ENCODE assay signal across 13 mouse cellular contexts in the genomic region with DNA sequence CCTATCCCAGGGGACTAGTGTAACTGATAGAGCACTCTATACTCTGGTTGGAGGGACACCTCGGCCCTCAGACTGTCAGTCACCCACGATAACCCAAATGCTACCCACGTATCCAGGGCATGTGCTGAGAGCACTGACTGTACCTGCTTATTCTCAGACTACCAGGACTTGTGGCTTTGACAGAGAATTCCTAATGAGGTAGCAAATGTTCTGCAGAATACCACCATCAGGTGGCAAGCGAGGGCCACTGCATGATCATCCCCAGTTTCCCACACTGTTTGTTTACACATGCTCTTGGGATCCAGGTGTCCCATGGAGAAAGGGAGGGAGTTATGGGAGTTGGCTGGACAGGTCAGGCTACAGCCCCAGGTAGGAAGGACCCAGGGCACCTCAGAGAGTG.
A peak's percentile ranks its signal among the peaks of the same experiment; 100 is the strongest.
DNase-seq lines count a peak whose midpoint lies in the region; ATAC-seq and TF ChIP-seq lines count a peak whose summit lies in the region.
"Had no signal": no experiment of that assay in that cellular context is flagged by ENCODE, and none has a peak within 500 bp of the region (broad histone marks: within the 10 kb centered on the region; RNA-seq: fewer than 3 reads in every experiment).

No protein-coding gene starts in this region.

- TF ChIP-seq CTCF in lung, adult 2 months (IDR thresholded peaks at IDR 0.05; ENCODE audit: insufficient read depth, low read length) = 0 out of 2 replicates have a peak, but pooled peaks have one; percentile 9

- no peak for TF ChIP-seq POLR2A in lung, adult 2 months (IDR thresholded peaks at IDR 0.05; ENCODE audit: borderline replicate concordance, extremely low read depth, low read depth, low read length)

- H3K9ac ChIP-seq in hindbrain, embryonic 16.5 days (ENCODE audit: low read depth, low read length) = no peak overlapping the region
- H3K9ac ChIP-seq: embryonic facial prominence, embryonic 12.5 days; limb, embryonic 15.5 days; midbrain, embryonic 12.5 days had no signal

- 65% methylated on average over 4 of the region's 4 CpGs for WGBS in hindbrain, embryonic 16.5 days
- 74% methylated on average over 4 of the region's 4 CpGs for WGBS in hindbrain, embryonic 10.5 days
- WGBS in lung, adult 2 months = 68% methylated on average over 4 of the region's 4 CpGs

- no peak overlapping the region for H3K4me3 ChIP-seq in hindbrain, embryonic 16.5 days (ENCODE audit: low read length)
- no peak overlapping the region for H3K4me3 ChIP-seq in hindbrain, embryonic 10.5 days
- H3K4me3 ChIP-seq in lung, adult 2 months (replicated peaks; ENCODE audit: extremely low read depth, low read depth, low read length) = no peak overlapping the region
- H3K4me3 ChIP-seq: embryonic facial prominence, embryonic 12.5 days; limb, embryonic 15.5 days; midbrain, embryonic 12.5 days had no signal

- ATAC-seq in hindbrain, embryonic 16.5 days = 0 out of 2 replicates have a peak, but pooled peaks have one; percentile 2
- ATAC-seq: activated CD4-positive, CD25-positive, alpha-beta regulatory T cell, adult 4 months; inflammation-experienced regulatory T-cells, adult 6 months had no signal

- H3K9me3 ChIP-seq in hindbrain, embryonic 16.5 days (ENCODE audit: control insufficient read depth, low read length) = no peaks in the 10 kb centered on the region
- H3K9me3 ChIP-seq in hindbrain, embryonic 10.5 days = no peaks in the 10 kb centered on the region
- H3K9me3 ChIP-seq: embryonic facial prominence, embryonic 12.5 days; limb, embryonic 15.5 days; midbrain, embryonic 12.5 days had no signal

- H3K36me3 ChIP-seq in hindbrain, embryonic 16.5 days (ENCODE audit: control insufficient read depth, insufficient read depth, low read length) = peaks cover 3% of the 10 kb centered on the region; the same call in 1 of the 2 replicates
- H3K36me3 ChIP-seq in hindbrain, embryonic 10.5 days = peaks cover 10% of the 10 kb centered on the region; the same call in 1 of the 2 replicates

- H3K27ac ChIP-seq in hindbrain, embryonic 16.5 days (ENCODE audit: low read depth, low read length) = no peak overlapping the region
- H3K27ac ChIP-seq in hindbrain, embryonic 10.5 days = no peak overlapping the region
- H3K27ac ChIP-seq: embryonic facial prominence, embryonic 12.5 days; limb, embryonic 15.5 days; midbrain, embryonic 12.5 days had no signal

- no peak overlapping the region for H3K4me2 ChIP-seq in hindbrain, embryonic 16.5 days (ENCODE audit: low read length)
- H3K4me2 ChIP-seq: embryonic facial prominence, embryonic 12.5 days; limb, embryonic 15.5 days; midbrain, embryonic 12.5 days had no signal

- DNase-seq in hindbrain, embryonic 10.5 days (ENCODE audit: low spot score) = no peak
- DNase-seq in lung, adult 2 months = no peak
- no peak for DNase-seq in lung, postnatal 14 days
- peak; percentile 37 for DNase-seq in ES-CJ7 (ENCODE audit: low read depth, low spot score)
- DNase-seq in brain, adult 2 months (ENCODE audit: low read depth, low spot score) = peak; percentile 71
- DNase-seq in right cerebral cortex, postnatal 10 days (ENCODE audit: low spot score in 2 of 2) = no peak
- DNase-seq: thymus, postnatal 14 days had no signal

- H3K4me1 ChIP-seq in hindbrain, embryonic 16.5 days (ENCODE audit: control insufficient read depth, insufficient read depth, low read depth, low read length) = peaks cover 19% of the 10 kb centered on the region
- peaks cover 37% of the 10 kb centered on the region for H3K4me1 ChIP-seq in hindbrain, embryonic 10.5 days (replicated peaks)
- H3K4me1 ChIP-seq in lung, adult 2 months (ENCODE audit: control insufficient read depth, insufficient read depth, low read length) = no peaks in the 10 kb centered on the region

- no peaks in the 10 kb centered on the region for H3K27me3 ChIP-seq in hindbrain, embryonic 16.5 days (replicated peaks; ENCODE audit: control insufficient read depth, insufficient read depth, low read length)
- no peaks in the 10 kb centered on the region for H3K27me3 ChIP-seq in hindbrain, embryonic 10.5 days (ENCODE audit: insufficient read depth, poor library complexity, severe bottlenecking)
- H3K27me3 ChIP-seq: embryonic facial prominence, embryonic 12.5 days; limb, embryonic 15.5 days; midbrain, embryonic 12.5 days had no signal

Comparison
In these comparisons a context has a peak if more than half of its experiments do, and no peak if none do; other contexts are left out.
1. DNase-seq: peak in ES-CJ7 (single experiment) and brain, adult 2 months (single experiment); none in hindbrain, embryonic 10.5 days (single experiment), lung, adult 2 months (single experiment), lung, postnatal 14 days (single experiment) and right cerebral cortex, postnatal 10 days (0 of 2).